Mouse (Mus musculus): ENCODE results near the gene Ccdc134. TPM values are rescaled to one million over a fixed set of nuclear protein-coding genes. Genes with fewer than 3 reads are reported as not detected.

Ccdc134 gene
- polyA plus RNA-seq, 1 experiment from 2014 or later = 11.7 TPM

DNA sequence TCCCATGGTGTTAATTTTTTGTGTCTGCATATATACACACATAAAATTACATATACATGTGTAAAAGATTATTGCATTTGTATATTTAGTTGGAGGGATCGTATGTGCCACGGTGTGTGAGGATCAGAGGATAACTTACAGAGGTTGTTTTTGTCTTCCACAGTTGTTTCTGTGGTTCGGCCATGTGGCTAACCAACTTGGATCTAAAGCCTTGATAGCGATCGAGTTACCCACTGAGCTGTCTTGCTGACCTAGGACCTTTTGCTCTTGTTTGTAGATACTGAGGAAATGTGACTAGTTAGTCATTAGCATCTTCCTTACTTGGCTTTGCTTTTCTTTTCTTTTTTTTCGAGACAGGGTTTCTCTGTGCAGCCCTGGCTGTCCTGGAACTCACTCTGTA, 28.6 kb downstream of the Ccdc134 start:
- Histone ChIP-seq H3K27me3 (ENCODE audit: control insufficient read depth, insufficient read depth, low read length) (no peaks in the 10 kb centered on the region), H3K9me3 (replicated peaks; ENCODE audit: control insufficient read depth, low read length) (no peaks in the 10 kb centered on the region), H3K4me2 (ENCODE audit: low read depth, low read length) (no peak overlapping the region), H3K27ac (ENCODE audit: low read length) (no peak overlapping the region), H3K4me1 (ENCODE audit: control insufficient read depth, insufficient read depth, low read length) (peaks cover 18% of the 10 kb centered on the region), H3K36me3 (ENCODE audit: control insufficient read depth, insufficient read depth) (no peaks in the 10 kb centered on the region), H3K9ac (ENCODE audit: low read length) (no peak overlapping the region), H3K4me3 (ENCODE audit: low read length) (no peak overlapping the region)
- ATAC-seq (replicated peaks; ENCODE audit: extremely low read depth, insufficient read depth, low FRiP score) = no peak
- 84% methylated on average over 6 of the region's 6 CpGs for WGBS

DNA sequence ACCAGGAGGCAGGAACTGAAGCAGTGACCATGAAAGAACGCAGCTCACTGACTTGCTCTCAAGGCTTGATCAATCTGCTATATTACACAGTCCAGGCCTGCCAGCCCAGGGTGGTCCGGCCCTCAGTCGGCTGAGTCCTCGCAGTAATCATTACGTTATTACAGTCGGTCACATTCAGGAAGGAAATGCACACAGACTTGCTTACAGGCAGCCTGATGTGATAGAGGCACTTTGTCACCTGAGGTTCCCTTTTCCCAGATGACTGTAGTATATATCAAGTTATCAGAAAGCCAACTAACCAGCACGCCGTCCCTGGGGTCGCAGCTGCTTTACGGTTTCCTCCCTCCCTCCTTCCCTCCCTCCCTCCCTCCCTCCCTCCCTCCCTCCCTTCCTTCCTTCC, 29.2 kb downstream of the Ccdc134 start:
- no peak overlapping the region for H3K4me2 ChIP-seq (ENCODE audit: low read depth, low read length)
- no peak overlapping the region for H3K9ac ChIP-seq (ENCODE audit: low read length)
- no peaks in the 10 kb centered on the region for H3K36me3 ChIP-seq (ENCODE audit: control insufficient read depth, insufficient read depth)
- 61% methylated on average over 10 of the region's 10 CpGs for WGBS
- peaks cover 23% of the 10 kb centered on the region for H3K4me1 ChIP-seq (ENCODE audit: control insufficient read depth, insufficient read depth, low read length)
- no peak for ATAC-seq (replicated peaks; ENCODE audit: extremely low read depth, insufficient read depth, low FRiP score)
- H3K27ac ChIP-seq (ENCODE audit: low read length) = no peak overlapping the region
- no peaks in the 10 kb centered on the region for H3K27me3 ChIP-seq (ENCODE audit: control insufficient read depth, insufficient read depth, low read length)
- no peak overlapping the region for H3K4me3 ChIP-seq (ENCODE audit: low read length)
- H3K9me3 ChIP-seq (replicated peaks; ENCODE audit: control insufficient read depth, low read length) = no peaks in the 10 kb centered on the region

DNA sequence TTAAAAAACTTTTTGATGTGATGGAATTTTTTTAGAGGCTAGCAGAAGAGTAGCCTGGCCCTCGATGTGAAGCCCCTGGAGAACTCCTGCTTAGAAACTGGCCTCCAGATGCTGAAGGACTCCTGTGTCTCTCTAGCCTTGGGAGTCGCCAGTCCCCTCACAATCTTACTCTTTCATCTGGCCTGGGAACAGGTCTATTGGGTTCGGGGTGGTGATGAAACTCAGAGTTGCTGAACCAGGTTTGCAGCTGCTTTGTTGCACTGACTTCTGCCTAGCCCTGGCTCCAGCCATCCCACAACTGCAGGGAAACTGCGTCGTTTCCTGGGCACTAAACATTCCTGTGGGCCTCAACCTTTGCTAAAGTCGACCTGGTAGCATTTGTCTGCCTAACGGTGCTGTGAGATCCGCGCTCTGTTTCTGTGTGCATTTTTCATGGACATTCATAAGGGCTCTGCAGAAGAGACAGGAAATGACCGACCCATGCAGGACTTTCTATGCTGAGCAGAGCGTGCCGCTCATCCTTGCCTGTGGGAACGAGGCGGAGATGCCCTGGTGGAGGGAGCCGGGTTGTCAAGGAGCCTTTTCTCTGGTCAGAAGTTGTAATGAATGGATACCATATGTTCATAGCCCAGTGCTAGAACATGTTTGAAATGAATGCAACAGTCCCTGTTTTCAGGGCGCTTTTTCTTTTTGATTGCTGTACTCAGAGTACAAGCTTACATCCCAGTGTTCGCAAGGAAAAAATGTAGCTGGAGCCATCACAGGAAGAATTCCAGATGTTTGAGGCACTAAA, 30.7 kb downstream of the Ccdc134 start:
- Histone ChIP-seq H3K27ac (ENCODE audit: low read length) (no peak overlapping the region), H3K27me3 (ENCODE audit: control insufficient read depth, insufficient read depth, low read length) (no peaks in the 10 kb centered on the region), H3K4me1 (ENCODE audit: control insufficient read depth, insufficient read depth, low read length) (peaks cover 23% of the 10 kb centered on the region), H3K9me3 (replicated peaks; ENCODE audit: control insufficient read depth, low read length) (no peaks in the 10 kb centered on the region), H3K36me3 (ENCODE audit: control insufficient read depth, insufficient read depth) (no peaks in the 10 kb centered on the region), H3K9ac (ENCODE audit: low read length) (no peak overlapping the region), H3K4me3 (ENCODE audit: low read length) (no peak overlapping the region), H3K4me2 (ENCODE audit: low read depth, low read length) (no peak overlapping the region)
- WGBS = 64% methylated on average over 17 of the region's 17 CpGs
- ATAC-seq (replicated peaks; ENCODE audit: extremely low read depth, insufficient read depth, low FRiP score) = no peak

DNA sequence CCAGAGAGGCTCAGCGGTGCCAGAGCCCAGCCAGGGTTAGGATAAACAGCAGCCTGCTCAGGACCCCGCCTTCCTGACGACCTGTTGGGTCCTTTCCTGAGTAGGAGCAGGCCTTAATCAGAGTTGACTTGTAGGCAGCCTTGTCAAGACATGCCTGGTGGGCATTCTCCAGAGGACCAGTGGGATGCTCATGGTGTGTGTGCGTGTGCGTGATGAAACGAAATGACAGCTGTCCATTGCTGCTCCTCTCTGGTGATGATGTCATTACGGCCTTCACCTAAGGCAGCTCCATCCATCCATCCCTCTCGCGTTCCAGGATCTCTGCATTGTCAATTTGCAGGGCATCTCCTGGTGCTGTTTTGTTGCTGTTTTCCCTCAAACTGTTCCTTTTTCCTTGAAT, 31.7 kb downstream of the Ccdc134 start:
- no peaks in the 10 kb centered on the region for H3K9me3 ChIP-seq (replicated peaks; ENCODE audit: control insufficient read depth, low read length)
- ATAC-seq (replicated peaks; ENCODE audit: extremely low read depth, insufficient read depth, low FRiP score) = no peak
- no peaks in the 10 kb centered on the region for H3K27me3 ChIP-seq (ENCODE audit: control insufficient read depth, insufficient read depth, low read length)
- no peak overlapping the region for H3K27ac ChIP-seq (ENCODE audit: low read length)
- peaks cover 32% of the 10 kb centered on the region for H3K4me1 ChIP-seq (ENCODE audit: control insufficient read depth, insufficient read depth, low read length)
- H3K9ac ChIP-seq (ENCODE audit: low read length) = no peak overlapping the region
- H3K36me3 ChIP-seq (ENCODE audit: control insufficient read depth, insufficient read depth) = no peaks in the 10 kb centered on the region
- no peak overlapping the region for H3K4me2 ChIP-seq (ENCODE audit: low read depth, low read length)
- 84% methylated on average over 9 of the region's 9 CpGs for WGBS
- H3K4me3 ChIP-seq (ENCODE audit: low read length) = no peak overlapping the region

DNA sequence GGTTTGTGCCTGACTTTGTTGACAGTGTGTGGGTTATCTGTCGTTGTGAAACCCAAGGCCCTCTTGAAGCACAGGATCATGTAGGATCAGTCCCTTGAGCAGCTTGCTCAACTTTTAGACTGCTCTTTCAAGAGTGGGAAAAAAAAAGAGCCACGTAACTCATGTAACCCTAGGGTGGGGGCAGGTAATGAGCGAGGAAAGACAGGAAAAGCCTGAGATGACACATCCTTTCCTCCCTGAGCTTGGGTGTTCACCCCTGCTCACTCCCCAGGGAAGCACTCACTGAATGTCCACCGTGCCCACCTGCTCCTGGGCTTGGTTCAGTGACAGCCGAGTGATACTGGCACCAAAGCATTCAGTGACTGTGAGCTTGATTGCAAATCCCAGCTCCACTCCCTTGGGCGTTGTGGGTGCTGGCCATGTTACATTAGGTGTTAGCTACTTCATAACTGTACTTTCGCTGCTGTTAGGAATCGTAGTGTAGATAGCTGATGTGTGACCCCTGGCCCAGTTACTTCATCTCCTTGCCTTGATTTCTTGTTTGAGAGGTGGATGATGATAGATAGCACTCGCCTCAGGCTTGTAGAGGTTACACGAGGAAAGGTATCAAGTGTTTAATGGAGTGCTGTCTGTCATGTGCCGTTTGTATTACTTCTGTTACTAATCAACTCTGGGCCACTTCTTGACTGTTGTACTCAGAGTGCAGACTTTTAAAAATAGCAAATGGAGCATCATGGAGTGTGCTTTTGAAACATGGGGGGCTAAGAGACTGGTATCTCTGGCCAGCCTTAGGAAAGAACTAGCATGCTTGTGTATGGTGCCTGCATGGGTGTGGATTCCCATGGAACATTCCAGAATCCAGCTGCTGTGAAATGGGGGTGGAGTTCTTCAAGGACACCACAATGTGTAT, 33.3 kb downstream of the Ccdc134 start:
- peak overlapping the region; percentile 72 for H3K27ac ChIP-seq (ENCODE audit: low read length)
- no peak for ATAC-seq (replicated peaks; ENCODE audit: extremely low read depth, insufficient read depth, low FRiP score)
- H3K36me3 ChIP-seq (ENCODE audit: control insufficient read depth, insufficient read depth) = no peaks in the 10 kb centered on the region
- no peak overlapping the region for H3K4me2 ChIP-seq (ENCODE audit: low read depth, low read length)
- H3K9ac ChIP-seq (ENCODE audit: low read length) = 0 out of 2 replicates have a peak overlapping the region, but pooled peaks have one; percentile 11
- peaks cover 41% of the 10 kb centered on the region for H3K4me1 ChIP-seq (ENCODE audit: control insufficient read depth, insufficient read depth, low read length)
- WGBS = 44% methylated on average over 11 of the region's 11 CpGs
- no peak overlapping the region for H3K4me3 ChIP-seq (ENCODE audit: low read length)
- H3K27me3 ChIP-seq (ENCODE audit: control insufficient read depth, insufficient read depth, low read length) = no peaks in the 10 kb centered on the region
- H3K9me3 ChIP-seq (replicated peaks; ENCODE audit: control insufficient read depth, low read length) = no peaks in the 10 kb centered on the region

- 87% methylated on average over 12 of the region's 12 CpGs for WGBS
- Histone ChIP-seq H3K9me3 (replicated peaks; ENCODE audit: control insufficient read depth, low read length) (no peaks in the 10 kb centered on the region), H3K4me3 (ENCODE audit: low read length) (no peak overlapping the region), H3K27ac (ENCODE audit: low read length) (peak overlapping the region; percentile 72; the same call in 1 of the 2 replicates), H3K36me3 (ENCODE audit: control insufficient read depth, insufficient read depth) (no peaks in the 10 kb centered on the region), H3K27me3 (ENCODE audit: control insufficient read depth, insufficient read depth, low read length) (no peaks in the 10 kb centered on the region), H3K4me2 (ENCODE audit: low read depth, low read length) (no peak overlapping the region), H3K4me1 (ENCODE audit: control insufficient read depth, insufficient read depth, low read length) (peaks cover 49% of the 10 kb centered on the region), H3K9ac (ENCODE audit: low read length) (no peak overlapping the region)
- ATAC-seq (replicated peaks; ENCODE audit: extremely low read depth, insufficient read depth, low FRiP score) = no peak
Measured at GRCm38 (mm10) chr15:82161965-82162600, 34.4 kb downstream of the Ccdc134 start.

DNA sequence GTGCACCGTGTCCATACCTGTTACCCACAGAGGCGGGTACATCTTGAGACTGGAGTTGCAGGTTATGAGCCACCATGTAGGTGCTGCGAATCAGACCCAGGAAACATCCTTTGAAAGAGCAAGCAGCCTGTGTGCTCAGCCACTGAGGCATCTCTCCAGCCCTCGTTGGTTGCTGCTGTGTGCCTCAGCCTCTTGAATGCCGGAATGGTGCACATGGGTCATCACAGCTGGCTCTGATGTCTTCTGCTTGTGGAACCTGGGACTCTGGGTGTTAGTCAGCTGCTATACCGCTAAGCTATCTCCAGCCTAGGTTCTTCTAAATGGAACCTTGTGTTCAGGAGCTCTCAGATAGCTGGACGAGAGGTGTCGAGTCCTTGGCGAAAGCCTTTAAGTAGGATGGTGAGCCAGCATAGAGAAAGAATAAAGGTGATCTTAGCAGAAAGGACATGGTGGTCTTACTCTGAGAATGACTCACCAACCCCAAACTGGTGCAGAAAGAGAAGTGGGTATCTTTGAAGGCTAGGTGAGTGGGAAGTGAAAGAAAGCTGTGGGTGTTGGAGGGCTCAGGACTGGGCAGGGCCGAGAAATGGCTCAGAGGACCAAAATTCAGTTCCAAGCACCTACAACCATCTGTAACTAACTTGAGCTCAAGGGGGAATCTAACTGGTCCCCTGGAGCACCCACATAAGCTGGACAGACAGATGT, 35.8 kb downstream of the Ccdc134 start:
- WGBS = 77% methylated on average over 10 of the region's 10 CpGs
- Histone ChIP-seq H3K9ac (ENCODE audit: low read length) (no peak overlapping the region), H3K4me1 (ENCODE audit: control insufficient read depth, insufficient read depth, low read length) (peaks cover 58% of the 10 kb centered on the region), H3K4me2 (ENCODE audit: low read depth, low read length) (no peak overlapping the region), H3K4me3 (ENCODE audit: low read length) (no peak overlapping the region), H3K36me3 (ENCODE audit: control insufficient read depth, insufficient read depth) (no peaks in the 10 kb centered on the region), H3K27me3 (ENCODE audit: control insufficient read depth, insufficient read depth, low read length) (no peaks in the 10 kb centered on the region), H3K9me3 (replicated peaks; ENCODE audit: control insufficient read depth, low read length) (no peaks in the 10 kb centered on the region), H3K27ac (ENCODE audit: low read length) (peak overlapping the region; percentile 49)
- no peak for ATAC-seq (replicated peaks; ENCODE audit: extremely low read depth, insufficient read depth, low FRiP score)

- Histone ChIP-seq H3K4me3 (ENCODE audit: low read length) (no peak overlapping the region), H3K4me2 (ENCODE audit: low read depth, low read length) (no peak overlapping the region), H3K9ac (ENCODE audit: low read length) (no peak overlapping the region), H3K27ac (ENCODE audit: low read length) (peak overlapping the region; percentile 49), H3K9me3 (replicated peaks; ENCODE audit: control insufficient read depth, low read length) (no peaks in the 10 kb centered on the region), H3K36me3 (ENCODE audit: control insufficient read depth, insufficient read depth) (no peaks in the 10 kb centered on the region), H3K4me1 (ENCODE audit: control insufficient read depth, insufficient read depth, low read length) (peaks cover 58% of the 10 kb centered on the region), H3K27me3 (ENCODE audit: control insufficient read depth, insufficient read depth, low read length) (no peaks in the 10 kb centered on the region)
- WGBS = 61% methylated on average over 4 of the region's 4 CpGs
- no peak for ATAC-seq (replicated peaks; ENCODE audit: extremely low read depth, insufficient read depth, low FRiP score)
Measured at GRCm38 (mm10) chr15:82164061-82164399, 36.3 kb downstream of the Ccdc134 start.

All from heart, embryonic 16.5 days (tissue).